Mouse (Mus musculus): ENCODE measurements at regions not wholly inside any gene's neighbourhood (a gene's known extent, or its start where the extent isn't known, plus 50 kb on each side); places are given as distances from the start of the nearest gene placed in this dataset.

GRCm38 (mm10) chr11:90101284-90101683, 71.1 kb downstream of the Tmem100 start:
- no peak for TF ChIP-seq POLR2A (IDR thresholded peaks at IDR 0.05; ENCODE audit: insufficient read depth, low read length)
- TF ChIP-seq EP300 (IDR thresholded peaks at IDR 0.05; ENCODE audit: insufficient read depth, low read depth, low read length): no peak
- no peak for TF ChIP-seq CTCF (IDR thresholded peaks at IDR 0.05; ENCODE audit: low read depth, low read length)
- H3K27ac ChIP-seq (ENCODE audit: insufficient read depth, low read length): no peak overlapping the region

GRCm38 (mm10) chr11:90106063-90106798, 76.1 kb downstream of the Tmem100 start:
- H3K4me1 ChIP-seq (ENCODE audit: control insufficient read depth, insufficient read depth, low read length): peaks cover 7% of the 10 kb centered on the region
- H3K27ac ChIP-seq (ENCODE audit: insufficient read depth, low read length): no peak overlapping the region
- no peaks in the 10 kb centered on the region for H3K9me3 ChIP-seq (replicated peaks; ENCODE audit: control insufficient read depth, insufficient read depth, low read length, poor library complexity, severe bottlenecking)
- TF ChIP-seq CTCF (IDR thresholded peaks at IDR 0.05; ENCODE audit: low read depth, low read length): no peak
- TF ChIP-seq EP300 (IDR thresholded peaks at IDR 0.05; ENCODE audit: insufficient read depth, low read depth, low read length): no peak
- no peak for TF ChIP-seq POLR2A (IDR thresholded peaks at IDR 0.05; ENCODE audit: insufficient read depth, low read length)
- H3K27me3 ChIP-seq (ENCODE audit: control insufficient read depth, insufficient read depth, low read length, poor library complexity, severe bottlenecking): no peaks in the 10 kb centered on the region
- no peak overlapping the region for H3K9ac ChIP-seq (ENCODE audit: low read depth, poor library complexity, severe bottlenecking)
- H3K4me3 ChIP-seq (ENCODE audit: low read depth, low read length): no peak overlapping the region
- H3K36me3 ChIP-seq (ENCODE audit: control insufficient read depth, insufficient read depth, low read length, poor library complexity, severe bottlenecking): no peaks in the 10 kb centered on the region

More at GRCm38 (mm10) chr11:90101284-90101683, 71.1 kb downstream of the Tmem100 start:
- Histone ChIP-seq H3K4me1 (ENCODE audit: control insufficient read depth, insufficient read depth, low read length) (no peaks in the 10 kb centered on the region), H3K27me3 (ENCODE audit: control insufficient read depth, insufficient read depth, low read length, poor library complexity, severe bottlenecking) (no peaks in the 10 kb centered on the region), H3K9ac (ENCODE audit: low read depth, poor library complexity, severe bottlenecking) (no peak overlapping the region), H3K36me3 (ENCODE audit: control insufficient read depth, insufficient read depth, low read length, poor library complexity, severe bottlenecking) (no peaks in the 10 kb centered on the region), H3K9me3 (replicated peaks; ENCODE audit: control insufficient read depth, insufficient read depth, low read length, poor library complexity, severe bottlenecking) (no peaks in the 10 kb centered on the region), H3K4me3 (ENCODE audit: low read depth, low read length) (no peak overlapping the region)

GRCm38 (mm10) chr11:90109681-90110111, 77.8 kb upstream of the Gm45716 start:
- no peak overlapping the region for H3K4me3 ChIP-seq (ENCODE audit: low read depth, low read length)
- peak overlapping the region; percentile 90 for H3K27ac ChIP-seq (ENCODE audit: insufficient read depth, low read length)
- H3K9me3 ChIP-seq (replicated peaks; ENCODE audit: control insufficient read depth, insufficient read depth, low read length, poor library complexity, severe bottlenecking): no peaks in the 10 kb centered on the region
- H3K27me3 ChIP-seq (ENCODE audit: control insufficient read depth, insufficient read depth, low read length, poor library complexity, severe bottlenecking): no peaks in the 10 kb centered on the region
- H3K4me1 ChIP-seq (ENCODE audit: control insufficient read depth, insufficient read depth, low read length): peaks cover 7% of the 10 kb centered on the region
- no peak for TF ChIP-seq CTCF (IDR thresholded peaks at IDR 0.05; ENCODE audit: low read depth, low read length)
- no peak for TF ChIP-seq POLR2A (IDR thresholded peaks at IDR 0.05; ENCODE audit: insufficient read depth, low read length)
- no peak for TF ChIP-seq EP300 (IDR thresholded peaks at IDR 0.05; ENCODE audit: insufficient read depth, low read depth, low read length)
- H3K36me3 ChIP-seq (ENCODE audit: control insufficient read depth, insufficient read depth, low read length, poor library complexity, severe bottlenecking): no peaks in the 10 kb centered on the region
- H3K9ac ChIP-seq (ENCODE audit: low read depth, poor library complexity, severe bottlenecking): no peak overlapping the region

- Histone ChIP-seq H3K27ac (ENCODE audit: insufficient read depth, low read length) (peak overlapping the region; percentile 41), H3K27me3 (ENCODE audit: control insufficient read depth, insufficient read depth, low read length, poor library complexity, severe bottlenecking) (no peaks in the 10 kb centered on the region), H3K36me3 (ENCODE audit: control insufficient read depth, insufficient read depth, low read length, poor library complexity, severe bottlenecking) (no peaks in the 10 kb centered on the region), H3K4me3 (ENCODE audit: low read depth, low read length) (no peak overlapping the region), H3K9me3 (replicated peaks; ENCODE audit: control insufficient read depth, insufficient read depth, low read length, poor library complexity, severe bottlenecking) (no peaks in the 10 kb centered on the region), H3K9ac (ENCODE audit: low read depth, poor library complexity, severe bottlenecking) (no peak overlapping the region), H3K4me1 (ENCODE audit: control insufficient read depth, insufficient read depth, low read length) (peaks cover 7% of the 10 kb centered on the region)
- TF ChIP-seq CTCF (IDR thresholded peaks at IDR 0.05; ENCODE audit: low read depth, low read length) (no peak), EP300 (IDR thresholded peaks at IDR 0.05; ENCODE audit: insufficient read depth, low read depth, low read length) (no peak)
Measured at GRCm38 (mm10) chr11:90110170-90110569, 77.3 kb upstream of the Gm45716 start.

- H3K4me3 ChIP-seq (ENCODE audit: low read depth, low read length): no peak overlapping the region
- H3K27me3 ChIP-seq (ENCODE audit: control insufficient read depth, insufficient read depth, low read length, poor library complexity, severe bottlenecking): no peaks in the 10 kb centered on the region
- no peak overlapping the region for H3K27ac ChIP-seq (ENCODE audit: insufficient read depth, low read length)
- H3K36me3 ChIP-seq (ENCODE audit: control insufficient read depth, insufficient read depth, low read length, poor library complexity, severe bottlenecking): no peaks in the 10 kb centered on the region
- no peak for TF ChIP-seq POLR2A (IDR thresholded peaks at IDR 0.05; ENCODE audit: insufficient read depth, low read length)
- no peak for TF ChIP-seq EP300 (IDR thresholded peaks at IDR 0.05; ENCODE audit: insufficient read depth, low read depth, low read length)
- TF ChIP-seq CTCF (IDR thresholded peaks at IDR 0.05; ENCODE audit: low read depth, low read length): no peak
- H3K4me1 ChIP-seq (ENCODE audit: control insufficient read depth, insufficient read depth, low read length): peaks cover 7% of the 10 kb centered on the region
- H3K9ac ChIP-seq (ENCODE audit: low read depth, poor library complexity, severe bottlenecking): no peak overlapping the region
- no peaks in the 10 kb centered on the region for H3K9me3 ChIP-seq (replicated peaks; ENCODE audit: control insufficient read depth, insufficient read depth, low read length, poor library complexity, severe bottlenecking)
Measured at GRCm38 (mm10) chr11:90112174-90112573, 75.3 kb upstream of the Gm45716 start.
